Mouse (Mus musculus): ENCODE results near the gene Capn11. TPM values are rescaled to one million over a fixed set of nuclear protein-coding genes. Genes with fewer than 3 reads are reported as not detected.

Capn11 gene
- polyA plus RNA-seq, 1 experiment from 2014 or later: 0.52 TPM

Other genes with a start within 250 kb of the Capn11 start
- 87.9 and 91.6 TPM in 2 replicates for gene Cdc5l, start 225.6 kb downstream of the Capn11 start, polyA plus RNA-seq (2014; fragmentation: Nextera tagmentation; extraction: Ambion mirVana)
- 0.40 and 0.46 TPM in 2 replicates for gene Spats1, start 183.9 kb downstream of the Capn11 start, polyA plus RNA-seq (2014; fragmentation: Nextera tagmentation; extraction: Ambion mirVana)
- gene Aars2, start 152.5 kb downstream of the Capn11 start, polyA plus RNA-seq (2014; fragmentation: Nextera tagmentation; extraction: Ambion mirVana): 13.5 and 18.1 TPM in 2 replicates
- 1.7 and 2.0 TPM in 2 replicates for gene Tcte1, start 135.9 kb downstream of the Capn11 start, polyA plus RNA-seq (2014; fragmentation: Nextera tagmentation; extraction: Ambion mirVana)
- 5.1 and 6.2 TPM in 2 replicates for gene Tmem151b, start 109.6 kb downstream of the Capn11 start, polyA plus RNA-seq (2014; fragmentation: Nextera tagmentation; extraction: Ambion mirVana)
- 7.8 and 9.0 TPM in 2 replicates for gene Nfkbie, start 103.6 kb downstream of the Capn11 start, polyA plus RNA-seq (2014; fragmentation: Nextera tagmentation; extraction: Ambion mirVana)
- gene Slc35b2, start 95.5 kb downstream of the Capn11 start, polyA plus RNA-seq (2014; fragmentation: Nextera tagmentation; extraction: Ambion mirVana): 97.2 and 102 TPM in 2 replicates
- 1,614 and 1,690 TPM in 2 replicates for gene Hsp90ab1, start 86.1 kb downstream of the Capn11 start, polyA plus RNA-seq (2014; fragmentation: Nextera tagmentation; extraction: Ambion mirVana)
- 45.1 and 46.8 TPM in 2 replicates for gene Slc29a1, start 59.7 kb downstream of the Capn11 start, polyA plus RNA-seq (2014; fragmentation: Nextera tagmentation; extraction: Ambion mirVana)
- 0.21 TPM in 1 of 2 replicates, not detected in the other for gene Mymx, start 57.2 kb downstream of the Capn11 start, polyA plus RNA-seq (2014; fragmentation: Nextera tagmentation; extraction: Ambion mirVana)
- 111 and 114 TPM in 2 replicates for gene Mrpl14, start 27.0 kb upstream of the Capn11 start, polyA plus RNA-seq (2014; fragmentation: Nextera tagmentation; extraction: Ambion mirVana)
- 43.3 and 49.3 TPM in 2 replicates for gene Tmem63b, start 27.6 kb upstream of the Capn11 start, polyA plus RNA-seq (2014; fragmentation: Nextera tagmentation; extraction: Ambion mirVana)
- gene 1600014C23Rik, start 74.5 kb upstream of the Capn11 start, polyA plus RNA-seq (2014; fragmentation: Nextera tagmentation; extraction: Ambion mirVana): 0.48 TPM in 1 of 2 replicates, not detected in the other